Mouse (Mus musculus) cerebellum, postnatal 14 days (tissue): ENCODE measurements around the gene Smyd4.

Experiments used
- DNase-seq, 2 experiments: peaks; one replicate each; pipeline ENCODE4 v3.0.0; 2021; ENCODE audit warnings: mixed read lengths in 2 of 2

Smyd4 gene

GRCm38 (mm10) chr11:75453991-75454930, 106.0 kb downstream of the Smyd4 start, which contains the start of gene Wdr81:
Gene Wdr81 (minus strand): TSS chr11:75454717.
- DNase-seq, result peak; percentile 83 to 84
